Mouse (Mus musculus) E14TG2a.4 (cell line): ENCODE results near the gene Acacb.

Experiments used
- CTCF ChIP-seq: conservative IDR thresholded peaks from 2 replicates; pipeline ENCODE4 v1.5.1; 2014; ENCODE audit warnings: low read length
- NANOG ChIP-seq: IDR thresholded peaks from 2 replicates; pipeline ENCODE4 v1.6.1; 2014; ENCODE audit warnings: borderline replicate concordance, low read length, mixed read lengths

GRCm38 (mm10) chr5:114130211-114130605 is 16.1 kb upstream of the Acacb start, which contains the start of gene Ung:
- TF ChIP-seq CTCF (no peak), NANOG (no peak)
